Mouse (Mus musculus) neural tube, embryonic 15.5 days (tissue): ENCODE results near the gene Sema6d. TPM values are rescaled to one million over a fixed set of nuclear protein-coding genes. Genes with fewer than 3 reads are reported as not detected.

Source experiments
- ATAC-seq: fragments of 200-750 bp; cut with Nextera tagmentation; 2 replicates; pipeline ENCODE4 v1.8.0; 2017; ENCODE audit warnings: mild to moderate bottlenecking, moderate TSS enrichment, moderate library complexity; ENCODE audit not compliant: low FRiP score
- H3K27ac ChIP-seq: fragments of 300-500 bp; sonication (generic); replicated peaks from 2 replicates; pipeline ENCODE4 v1.5.1; 2015; ENCODE audit warnings: mild to moderate bottlenecking, inconsistent platforms
- H3K27me3 ChIP-seq: fragments of 300-500 bp; sonication (generic); replicated peaks from 2 replicates; pipeline ENCODE4 v1.6.1; 2015; ENCODE audit warnings: inconsistent platforms
- H3K36me3 ChIP-seq: fragments of 300-500 bp; sonication (generic); 2 replicates; pipeline ENCODE4 v1.6.1; 2015; ENCODE audit warnings: inconsistent platforms
- H3K4me1 ChIP-seq: fragments of 300-500 bp; sonication (generic); 2 replicates; pipeline ENCODE4 v1.6.1; 2015; ENCODE audit warnings: inconsistent platforms
- H3K4me2 ChIP-seq: fragments of 300-500 bp; sonication (generic); 2 replicates; pipeline ENCODE4 v1.6.1; 2015; ENCODE audit warnings: inconsistent platforms, mild to moderate bottlenecking, moderate library complexity
- H3K4me3 ChIP-seq: fragments of 300-500 bp; sonication (generic); replicated peaks from 2 replicates; pipeline ENCODE4 v1.5.1; 2015; ENCODE audit warnings: mild to moderate bottlenecking, inconsistent platforms
- H3K9ac ChIP-seq: fragments of 300-500 bp; sonication (generic); replicated peaks from 2 replicates; pipeline ENCODE4 v1.6.1; 2015; ENCODE audit warnings: mild to moderate bottlenecking, inconsistent platforms
- H3K9me3 ChIP-seq: fragments of 300-500 bp; sonication (generic); replicated peaks from 2 replicates; pipeline ENCODE4 v1.6.1; 2016; ENCODE audit warnings: inconsistent platforms
- WGBS: fragments of 180-500 bp; shearing (Covaris S2); methylation state at CpG from one replicate; pipeline ENCODE4 v1.1.7; 2015; ENCODE audit warnings: mixed read lengths; 5-methylcytosine and 5-hydroxymethylcytosine counted together
- polyA plus RNA-seq: library from polyadenylated mRNA; unstranded; fragments of >200 nt; fragmentation: Nextera tagmentation; extraction: Ambion mirVana; gene quantifications from 2 replicates; pipeline ENCODE4 v1.2.1, GENCODE M21; 2015

Gene Sema6d
- polyA plus RNA-seq, 1 experiment from 2014 or later: 50.4 TPM

DNA sequence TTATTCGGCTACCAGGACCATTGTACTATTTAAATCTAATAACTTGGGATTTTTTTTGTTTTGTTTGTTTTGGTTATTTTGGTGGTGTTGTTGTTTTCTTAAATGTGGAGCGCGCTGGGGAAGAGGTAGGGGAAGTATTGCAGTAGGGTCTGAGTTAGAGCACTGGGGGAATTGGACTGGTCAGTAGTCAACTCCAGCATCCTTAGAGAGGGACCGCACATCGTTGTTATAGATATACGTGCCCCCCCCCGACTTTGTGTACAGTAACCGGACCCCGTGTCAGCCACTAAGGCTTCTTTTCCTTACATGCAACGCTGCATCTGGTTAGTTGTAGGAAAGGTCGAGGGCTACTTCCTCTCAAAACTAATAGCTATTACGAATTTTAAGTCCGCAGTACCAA is 521.5 kb downstream of the Sema6d start:
- H3K9ac ChIP-seq: peak overlapping the region; percentile 72
- peak overlapping the region; percentile 85 for H3K4me2 ChIP-seq
- WGBS: 10% methylated on average over 13 of the region's 13 CpGs
- peak overlapping the region; percentile 65 for H3K4me3 ChIP-seq
- peaks cover 62% of the 10 kb centered on the region for H3K4me1 ChIP-seq
- no peak for ATAC-seq
- no peaks in the 10 kb centered on the region for H3K9me3 ChIP-seq
- peak overlapping the region; percentile 98 for H3K27ac ChIP-seq
- H3K27me3 ChIP-seq: no peaks in the 10 kb centered on the region
- H3K36me3 ChIP-seq: no peaks in the 10 kb centered on the region

DNA sequence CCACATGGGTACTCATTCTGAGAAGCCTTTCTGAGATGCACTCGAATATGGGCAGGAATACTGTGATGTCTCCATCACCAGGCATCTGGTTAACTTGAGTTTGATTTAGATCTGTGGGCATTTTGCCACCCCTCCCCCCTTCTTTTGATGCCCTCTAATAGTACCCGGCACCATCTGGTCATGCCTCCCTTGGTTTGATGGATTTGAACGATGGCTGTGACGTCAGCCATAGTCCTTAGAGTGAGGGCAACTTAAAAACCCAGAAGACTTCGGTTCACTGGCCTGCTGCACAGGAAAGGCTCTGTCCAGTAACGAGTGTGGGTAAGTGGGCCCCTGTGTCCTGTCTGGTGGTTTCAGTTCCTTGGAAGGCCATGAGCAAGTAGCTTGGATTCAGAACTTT is 522.5 kb downstream of the Sema6d start:
- no peak for ATAC-seq
- 3% methylated on average over 6 of the region's 6 CpGs for WGBS
- H3K27ac ChIP-seq: peak overlapping the region; percentile 98

DNA sequence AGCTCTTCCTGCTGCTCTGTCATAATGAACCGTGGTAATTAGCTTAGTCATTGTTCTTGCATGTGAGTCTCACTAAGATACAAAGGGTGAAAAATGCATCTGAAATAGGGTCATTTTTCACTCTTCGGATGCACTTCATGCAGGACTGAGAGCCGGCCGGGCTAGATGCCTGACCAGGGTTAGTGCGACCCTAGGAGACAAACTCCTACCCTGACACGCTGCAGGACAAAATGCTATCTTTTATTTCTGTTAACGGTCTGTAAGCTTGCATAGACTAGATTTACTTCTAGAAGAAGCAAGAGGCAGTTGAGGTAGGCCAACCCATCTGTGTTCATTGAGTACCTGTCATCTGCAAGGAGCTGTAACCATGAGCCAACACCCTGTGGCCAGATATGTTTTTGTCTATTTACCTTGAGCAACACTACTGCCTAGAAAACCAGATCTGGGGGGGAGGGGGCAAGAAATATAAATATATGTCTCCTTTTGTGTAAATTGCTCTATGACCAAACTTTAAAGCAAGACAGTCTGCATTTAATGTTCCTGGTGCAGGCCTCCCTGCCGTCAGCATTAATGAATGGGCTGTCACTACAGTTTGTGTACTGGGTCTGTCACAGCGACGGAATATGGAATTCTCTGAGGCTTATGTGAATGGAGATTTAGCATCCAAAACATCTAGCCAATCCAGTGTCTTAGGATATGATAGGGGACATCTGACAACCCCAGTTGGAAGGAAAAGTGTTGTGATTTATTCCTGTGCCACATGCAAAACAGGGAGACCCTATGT is 523.1 kb downstream of the Sema6d start:
- Histone ChIP-seq H3K9ac (peak overlapping the region; percentile 72), H3K4me3 (peak overlapping the region; percentile 65)

More for the DNA sequence above, 522.5 kb downstream of the Sema6d start:
- H3K9ac ChIP-seq: peak overlapping the region; percentile 72
- H3K9me3 ChIP-seq: no peaks in the 10 kb centered on the region
- H3K4me1 ChIP-seq: peaks cover 69% of the 10 kb centered on the region
- peak overlapping the region; percentile 65 for H3K4me3 ChIP-seq
- H3K27me3 ChIP-seq: no peaks in the 10 kb centered on the region
- peak overlapping the region; percentile 85 for H3K4me2 ChIP-seq
- H3K36me3 ChIP-seq: no peaks in the 10 kb centered on the region

DNA sequence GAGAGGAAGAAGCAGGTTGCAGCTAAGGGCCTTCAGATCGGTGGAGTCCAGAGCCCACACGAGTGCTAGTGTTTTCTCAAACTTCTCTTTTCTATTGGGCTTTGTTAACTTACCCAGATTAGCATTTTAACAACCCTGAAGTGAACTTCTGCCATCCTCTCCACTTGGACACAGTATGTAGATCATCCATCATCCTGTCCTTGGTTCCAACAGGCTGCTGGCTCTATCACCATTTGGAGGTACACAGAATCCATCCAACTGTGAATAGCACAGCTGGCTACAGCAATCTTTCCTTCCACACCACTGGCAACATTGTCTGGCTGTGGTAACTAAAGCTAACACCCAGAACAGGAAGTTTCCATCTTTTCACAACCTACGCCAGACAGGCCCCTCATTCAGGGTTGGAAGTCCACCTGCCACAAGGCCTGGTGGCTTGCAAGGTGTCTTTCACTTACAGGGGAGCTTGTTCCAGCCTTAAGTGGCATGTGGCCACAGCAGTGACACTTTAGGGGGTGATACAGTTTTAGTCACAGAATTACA is 524.0 kb downstream of the Sema6d start:
- peaks cover 83% of the 10 kb centered on the region for H3K4me1 ChIP-seq
- H3K4me3 ChIP-seq: peak overlapping the region; percentile 65
- no peak overlapping the region for H3K9ac ChIP-seq
- no peaks in the 10 kb centered on the region for H3K9me3 ChIP-seq
- no peak for ATAC-seq
- peak overlapping the region; percentile 85 for H3K4me2 ChIP-seq
- peak overlapping the region; percentile 98 for H3K27ac ChIP-seq
- no peaks in the 10 kb centered on the region for H3K27me3 ChIP-seq
- no peaks in the 10 kb centered on the region for H3K36me3 ChIP-seq
- WGBS: 21% methylated on average over 3 of the region's 3 CpGs

More for the DNA sequence above, 523.1 kb downstream of the Sema6d start:
- Histone ChIP-seq H3K36me3 (no peaks in the 10 kb centered on the region), H3K9me3 (no peaks in the 10 kb centered on the region), H3K4me2 (peak overlapping the region; percentile 85), H3K27ac (peak overlapping the region; percentile 98), H3K27me3 (no peaks in the 10 kb centered on the region), H3K4me1 (peaks cover 75% of the 10 kb centered on the region)
- ATAC-seq: no peak
- 9% methylated on average over 10 of the region's 10 CpGs for WGBS

DNA sequence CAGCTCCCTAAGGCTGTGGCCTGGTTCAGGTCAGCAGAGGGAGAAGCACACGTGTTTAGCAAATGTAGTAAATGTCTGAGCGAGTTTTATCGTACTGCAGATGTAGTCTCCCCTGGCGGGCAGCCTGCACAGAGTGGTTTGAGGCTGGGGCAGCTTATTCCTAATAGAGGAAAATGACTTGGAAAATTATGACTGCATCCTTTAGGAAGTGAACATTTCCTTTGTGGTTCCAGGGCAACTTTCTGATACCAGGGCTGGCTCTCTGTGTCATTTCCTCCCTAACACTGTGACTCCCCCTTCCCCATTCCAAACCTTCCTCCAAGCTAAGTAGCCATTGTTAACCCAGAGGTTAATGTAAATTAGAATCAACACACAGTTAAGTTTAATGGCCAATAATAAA is 527.0 kb downstream of the Sema6d start:
- H3K9me3 ChIP-seq: no peaks in the 10 kb centered on the region
- no peak overlapping the region for H3K9ac ChIP-seq
- H3K27me3 ChIP-seq: no peaks in the 10 kb centered on the region
- no peaks in the 10 kb centered on the region for H3K36me3 ChIP-seq
- 40% methylated on average over 4 of the region's 4 CpGs for WGBS
- peak overlapping the region; percentile 85 for H3K4me2 ChIP-seq
- H3K27ac ChIP-seq: 0 out of 2 replicates have a peak overlapping the region, but pooled peaks have one; percentile 37
- no peak overlapping the region for H3K4me3 ChIP-seq
- peaks cover 92% of the 10 kb centered on the region for H3K4me1 ChIP-seq
- ATAC-seq: no peak

DNA sequence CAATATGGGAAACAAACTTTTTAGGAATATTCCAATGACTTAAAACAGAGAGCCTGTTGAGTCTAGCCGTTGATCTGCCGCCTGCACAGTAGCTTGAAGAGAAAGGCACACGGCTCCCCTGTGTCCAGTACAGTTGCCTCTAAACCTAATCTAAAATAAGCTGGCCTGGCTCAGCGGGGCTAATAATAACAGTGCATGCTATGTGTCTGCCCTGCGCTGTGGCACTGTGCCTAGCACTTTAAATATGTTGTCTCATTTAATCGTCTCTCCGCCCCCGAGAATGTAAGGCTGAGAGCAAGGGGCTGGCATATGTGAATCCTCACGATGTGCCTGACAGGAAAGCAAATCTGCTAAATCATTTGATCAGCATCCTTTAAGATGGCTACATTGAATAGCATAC is 527.7 kb downstream of the Sema6d start:
- Histone ChIP-seq H3K4me1 (peaks cover 92% of the 10 kb centered on the region), H3K27ac (peak overlapping the region; percentile 33), H3K36me3 (no peaks in the 10 kb centered on the region), H3K27me3 (no peaks in the 10 kb centered on the region), H3K9ac (no peak overlapping the region), H3K9me3 (no peaks in the 10 kb centered on the region), H3K4me2 (peak overlapping the region; percentile 85), H3K4me3 (no peak overlapping the region)
- 43% methylated on average over 9 of the region's 9 CpGs for WGBS
- ATAC-seq: no peak

DNA sequence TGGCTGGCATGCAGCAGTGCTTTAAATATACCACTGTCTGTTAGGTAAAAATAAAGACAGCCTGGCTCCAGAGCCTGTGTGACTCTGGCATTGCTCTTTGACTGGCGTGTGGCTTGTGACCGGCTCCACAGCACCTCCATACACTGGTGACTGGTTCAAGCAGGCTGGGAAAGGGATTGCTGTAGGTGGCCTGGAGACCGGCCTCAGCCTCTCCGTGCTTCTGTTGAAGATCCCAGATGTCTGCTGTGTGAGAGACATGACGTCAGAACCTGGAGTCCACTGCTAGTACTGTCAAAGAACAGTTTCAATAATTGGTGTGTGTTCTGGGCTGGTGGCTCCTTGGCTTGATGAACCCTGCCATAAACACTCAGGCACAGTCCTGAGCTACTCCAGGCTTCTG is 528.3 kb downstream of the Sema6d start:
- Histone ChIP-seq H3K4me2 (no peak overlapping the region; the same call in 1 of the 2 replicates), H3K9me3 (no peaks in the 10 kb centered on the region), H3K4me1 (peaks cover 87% of the 10 kb centered on the region), H3K27me3 (no peaks in the 10 kb centered on the region), H3K36me3 (no peaks in the 10 kb centered on the region), H3K27ac (no peak overlapping the region), H3K4me3 (no peak overlapping the region), H3K9ac (no peak overlapping the region)
- WGBS: 76% methylated on average over 5 of the region's 5 CpGs
- ATAC-seq: no peak

DNA sequence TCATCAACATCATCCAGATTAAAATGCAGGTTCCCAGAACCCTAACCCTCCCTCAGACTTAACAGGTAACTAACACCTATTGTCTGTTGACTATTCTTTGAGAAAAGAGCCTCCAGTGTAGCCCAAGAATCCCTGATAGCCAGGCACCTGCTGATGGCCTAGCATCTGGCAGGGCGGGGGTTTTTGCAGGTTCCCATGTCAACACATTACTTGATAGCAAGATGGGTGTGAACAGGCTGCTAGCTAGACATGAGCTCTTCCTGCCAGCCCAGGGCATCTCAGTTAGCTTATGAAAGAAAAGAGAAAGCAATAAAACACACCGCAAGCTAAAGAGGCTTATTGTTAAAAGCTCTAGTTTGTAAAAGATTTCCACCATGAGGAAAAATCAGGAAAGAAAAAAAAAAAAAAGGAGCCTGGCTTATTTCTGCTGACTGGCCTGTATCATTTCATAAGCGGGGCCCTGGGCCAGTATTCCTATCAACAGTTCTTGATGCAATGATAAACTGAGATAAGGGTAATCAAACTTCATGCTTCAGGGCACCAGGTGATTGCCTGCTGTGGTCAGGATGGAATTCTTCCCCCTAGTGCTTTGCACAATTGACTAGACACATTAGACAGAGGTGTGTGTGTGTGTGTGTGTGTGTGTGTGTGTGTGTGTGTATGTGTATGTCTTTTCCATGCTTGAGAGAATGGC is 528.9 kb downstream of the Sema6d start:
- Histone ChIP-seq H3K4me3 (no peak overlapping the region), H3K27me3 (no peaks in the 10 kb centered on the region), H3K9me3 (no peaks in the 10 kb centered on the region), H3K36me3 (no peaks in the 10 kb centered on the region), H3K4me2 (no peak overlapping the region), H3K9ac (no peak overlapping the region), H3K27ac (no peak overlapping the region), H3K4me1 (peaks cover 85% of the 10 kb centered on the region)
- WGBS: 72% methylated on average over 3 of the region's 3 CpGs
- ATAC-seq: peak; percentile 22; the same call in 1 of the 2 replicates

DNA sequence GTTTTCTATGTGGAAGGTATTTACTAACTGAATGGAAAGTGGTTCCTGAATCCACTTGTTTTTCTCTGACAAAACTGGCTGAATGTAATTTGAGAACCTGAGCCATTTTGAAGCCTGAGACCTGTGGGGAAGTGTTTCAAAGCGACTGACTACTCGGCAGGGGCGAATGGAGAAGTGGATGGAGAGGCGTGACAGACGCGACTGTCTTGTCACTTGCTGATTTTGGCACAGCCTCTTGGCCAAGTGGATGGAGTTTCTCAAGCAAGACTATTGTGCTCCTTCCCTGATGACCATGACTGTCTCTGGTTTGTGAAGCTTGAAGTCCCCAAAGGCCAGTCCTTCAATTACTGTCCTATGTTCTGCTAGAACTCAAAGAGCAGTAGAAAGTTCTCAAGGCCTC is 530.7 kb downstream of the Sema6d start:
- H3K27me3 ChIP-seq: no peaks in the 10 kb centered on the region
- H3K9ac ChIP-seq: no peak overlapping the region
- no peak overlapping the region for H3K4me3 ChIP-seq
- no peak overlapping the region for H3K27ac ChIP-seq
- no peaks in the 10 kb centered on the region for H3K36me3 ChIP-seq
- ATAC-seq: no peak
- peaks cover 78% of the 10 kb centered on the region for H3K4me1 ChIP-seq
- WGBS: 78% methylated on average over 6 of the region's 6 CpGs
- H3K4me2 ChIP-seq: no peak overlapping the region
- H3K9me3 ChIP-seq: no peaks in the 10 kb centered on the region

DNA sequence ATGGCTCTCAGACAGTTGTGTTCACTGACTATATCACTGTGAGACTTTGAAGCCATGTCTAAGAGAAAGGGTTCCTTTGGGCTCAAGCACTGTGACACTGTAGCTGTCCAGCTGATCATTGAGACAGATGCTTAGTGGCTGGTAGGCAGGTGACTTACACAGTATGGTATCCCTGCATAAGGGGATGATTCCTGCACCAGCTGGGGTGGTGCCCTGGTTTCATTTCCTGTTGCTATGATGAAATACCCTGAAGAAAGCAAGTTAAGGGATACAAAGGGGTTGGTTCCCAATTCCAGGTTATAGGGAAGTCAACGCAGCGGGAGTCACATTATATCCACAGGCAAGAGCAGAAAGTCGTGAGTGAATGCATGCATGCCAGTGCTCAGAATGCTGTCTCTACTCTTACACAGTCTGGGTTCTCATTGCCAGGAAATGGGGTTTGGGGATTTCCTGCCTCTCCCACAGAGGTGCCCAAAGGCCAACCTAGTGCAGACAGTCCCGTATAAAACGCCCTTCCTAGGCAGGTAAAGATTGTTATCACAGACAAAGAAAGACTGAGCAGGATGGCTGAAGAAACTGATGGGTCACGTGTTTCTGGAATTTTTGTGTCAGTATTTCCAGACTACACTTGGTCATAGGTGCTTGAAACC is 532.3 kb downstream of the Sema6d start:
- Histone ChIP-seq H3K4me2 (no peak overlapping the region), H3K4me3 (no peak overlapping the region), H3K27me3 (no peaks in the 10 kb centered on the region), H3K27ac (no peak overlapping the region), H3K9me3 (no peaks in the 10 kb centered on the region), H3K9ac (no peak overlapping the region), H3K4me1 (peaks cover 63% of the 10 kb centered on the region), H3K36me3 (no peaks in the 10 kb centered on the region)
- no peak for ATAC-seq
- 81% methylated on average over 6 of the region's 6 CpGs for WGBS

DNA sequence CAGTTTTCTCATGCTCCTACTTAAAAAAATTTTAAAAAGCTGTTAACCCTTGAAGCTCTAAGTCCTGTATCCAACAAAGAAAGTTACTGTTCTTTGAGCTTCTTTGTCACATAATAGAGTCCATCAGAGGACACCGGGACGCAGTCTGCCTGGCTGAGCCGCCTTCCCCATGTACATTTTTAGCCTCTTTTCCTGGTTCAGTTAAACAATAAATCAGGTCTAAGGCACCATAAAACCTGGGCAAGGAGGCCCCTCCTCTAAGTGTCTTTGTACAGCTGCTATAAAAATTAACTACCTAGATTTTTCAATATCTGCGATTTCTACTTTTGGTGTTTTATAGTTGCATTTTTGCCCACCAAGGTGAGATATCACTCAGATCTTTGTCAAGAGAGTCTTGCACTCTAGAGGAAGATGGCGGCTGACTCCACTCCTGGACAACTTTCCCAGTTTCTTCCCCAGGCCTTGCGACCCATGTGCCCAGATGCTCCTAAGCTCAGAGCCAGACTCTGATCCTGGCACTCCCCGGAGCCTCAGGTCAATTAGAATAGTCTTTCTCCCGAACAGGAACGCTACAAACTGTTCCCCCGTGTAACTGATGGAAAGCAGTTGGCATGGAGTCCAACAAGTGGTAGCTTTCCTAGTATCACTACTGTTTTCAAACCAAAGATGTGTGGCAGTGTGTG is 534.6 kb downstream of the Sema6d start:
- no peak overlapping the region for H3K4me2 ChIP-seq
- peaks cover 41% of the 10 kb centered on the region for H3K4me1 ChIP-seq
- WGBS: 66% methylated on average over 10 of the region's 10 CpGs
- H3K36me3 ChIP-seq: no peaks in the 10 kb centered on the region
- no peak overlapping the region for H3K4me3 ChIP-seq
- H3K9ac ChIP-seq: no peak overlapping the region
- no peaks in the 10 kb centered on the region for H3K27me3 ChIP-seq
- ATAC-seq: no peak
- H3K9me3 ChIP-seq: no peaks in the 10 kb centered on the region
- H3K27ac ChIP-seq: no peak overlapping the region
